Mouse (Mus musculus): ENCODE results near the gene Pigb.
A peak's percentile ranks its signal among the peaks of the same experiment; 100 is the strongest.

The Pigb gene

GRCm38 (mm10) chr9:72991420-72991819, 48.8 kb downstream of the Pigb start:
- Histone ChIP-seq H3K27me3 (ENCODE audit: control insufficient read depth, insufficient read depth, low read length, poor library complexity, severe bottlenecking) (no peaks in the 10 kb centered on the region), H3K36me3 (ENCODE audit: control insufficient read depth, insufficient read depth, low read length, poor library complexity, severe bottlenecking) (no peaks in the 10 kb centered on the region)
- no peak for DNase-seq (ENCODE audit: low read depth, low spot score)

- DNase-seq (ENCODE audit: low read depth, low spot score): no peak
- Histone ChIP-seq H3K36me3 (ENCODE audit: control insufficient read depth, insufficient read depth, low read length, poor library complexity, severe bottlenecking) (no peaks in the 10 kb centered on the region), H3K27me3 (ENCODE audit: control insufficient read depth, insufficient read depth, low read length, poor library complexity, severe bottlenecking) (no peaks in the 10 kb centered on the region)
These were observed 51.5 kb downstream of the Pigb start for GRCm38 (mm10) chr9:72988706-72989105.

- no peaks in the 10 kb centered on the region for H3K36me3 ChIP-seq (ENCODE audit: control insufficient read depth, insufficient read depth, low read length, poor library complexity, severe bottlenecking)
- DNase-seq (ENCODE audit: low read depth, low spot score): no peak
- no peaks in the 10 kb centered on the region for H3K27me3 ChIP-seq (ENCODE audit: control insufficient read depth, insufficient read depth, low read length, poor library complexity, severe bottlenecking)
These were observed 52.5 kb downstream of the Pigb start for GRCm38 (mm10) chr9:72987703-72988102.

GRCm38 (mm10) chr9:72985250-72986220, 54.6 kb downstream of the Pigb start, which contains the start of the genes Ccpg1os and Ccpg1:
Ccpg1os (minus strand) TSS chr9:72985382.
Ccpg1 (plus strand) TSS chr9:72985429.
- no peaks in the 10 kb centered on the region for H3K27me3 ChIP-seq (ENCODE audit: control insufficient read depth, insufficient read depth, low read length, poor library complexity, severe bottlenecking)
- H3K36me3 ChIP-seq (ENCODE audit: control insufficient read depth, insufficient read depth, low read length, poor library complexity, severe bottlenecking): no peaks in the 10 kb centered on the region
- peak; percentile 97 for DNase-seq (ENCODE audit: low read depth, low spot score)

- Histone ChIP-seq H3K36me3 (ENCODE audit: control insufficient read depth, insufficient read depth, low read length, poor library complexity, severe bottlenecking) (no peaks in the 10 kb centered on the region), H3K27me3 (ENCODE audit: control insufficient read depth, insufficient read depth, low read length, poor library complexity, severe bottlenecking) (no peaks in the 10 kb centered on the region)
- peak; percentile 36 for DNase-seq (ENCODE audit: low read depth, low spot score)
These were observed 57.1 kb downstream of the Pigb start for GRCm38 (mm10) chr9:72983066-72983465.

GRCm38 (mm10) chr9:72975242-72975641, 64.9 kb downstream of the Pigb start:
- no peak for DNase-seq (ENCODE audit: low read depth, low spot score)
- Histone ChIP-seq H3K36me3 (ENCODE audit: control insufficient read depth, insufficient read depth, low read length, poor library complexity, severe bottlenecking) (no peaks in the 10 kb centered on the region), H3K27me3 (ENCODE audit: control insufficient read depth, insufficient read depth, low read length, poor library complexity, severe bottlenecking) (no peaks in the 10 kb centered on the region)

GRCm38 (mm10) chr9:72974734-72975133, 65.4 kb downstream of the Pigb start:
- Histone ChIP-seq H3K36me3 (ENCODE audit: control insufficient read depth, insufficient read depth, low read length, poor library complexity, severe bottlenecking) (no peaks in the 10 kb centered on the region), H3K27me3 (ENCODE audit: control insufficient read depth, insufficient read depth, low read length, poor library complexity, severe bottlenecking) (no peaks in the 10 kb centered on the region)
- no peak for DNase-seq (ENCODE audit: low read depth, low spot score)

GRCm38 (mm10) chr9:72972984-72973383, 67.2 kb downstream of the Pigb start:
- no peaks in the 10 kb centered on the region for H3K36me3 ChIP-seq (ENCODE audit: control insufficient read depth, insufficient read depth, low read length, poor library complexity, severe bottlenecking)
- no peak for DNase-seq (ENCODE audit: low read depth, low spot score)
- no peaks in the 10 kb centered on the region for H3K27me3 ChIP-seq (ENCODE audit: control insufficient read depth, insufficient read depth, low read length, poor library complexity, severe bottlenecking)

- H3K36me3 ChIP-seq (ENCODE audit: control insufficient read depth, insufficient read depth, low read length, poor library complexity, severe bottlenecking): no peaks in the 10 kb centered on the region
- no peak for DNase-seq (ENCODE audit: low read depth, low spot score)
- no peaks in the 10 kb centered on the region for H3K27me3 ChIP-seq (ENCODE audit: control insufficient read depth, insufficient read depth, low read length, poor library complexity, severe bottlenecking)
These were observed 67.7 kb downstream of the Pigb start for GRCm38 (mm10) chr9:72972435-72972834.

GRCm38 (mm10) chr9:72969874-72970273, 70.3 kb downstream of the Pigb start:
- peak; percentile 54 for DNase-seq (ENCODE audit: low read depth, low spot score)
- Histone ChIP-seq H3K27me3 (ENCODE audit: control insufficient read depth, insufficient read depth, low read length, poor library complexity, severe bottlenecking) (no peaks in the 10 kb centered on the region), H3K36me3 (ENCODE audit: control insufficient read depth, insufficient read depth, low read length, poor library complexity, severe bottlenecking) (no peaks in the 10 kb centered on the region)

GRCm38 (mm10) chr9:72968349-72969061, 71.7 kb downstream of the Pigb start:
- peak; percentile 78 for DNase-seq (ENCODE audit: low read depth, low spot score)
- H3K27me3 ChIP-seq (ENCODE audit: control insufficient read depth, insufficient read depth, low read length, poor library complexity, severe bottlenecking): no peaks in the 10 kb centered on the region
- H3K36me3 ChIP-seq (ENCODE audit: control insufficient read depth, insufficient read depth, low read length, poor library complexity, severe bottlenecking): no peaks in the 10 kb centered on the region

GRCm38 (mm10) chr9:72961959-72962358, 78.2 kb downstream of the Pigb start:
- Histone ChIP-seq H3K27me3 (ENCODE audit: control insufficient read depth, insufficient read depth, low read length, poor library complexity, severe bottlenecking) (no peaks in the 10 kb centered on the region), H3K36me3 (ENCODE audit: control insufficient read depth, insufficient read depth, low read length, poor library complexity, severe bottlenecking) (no peaks in the 10 kb centered on the region)
- peak; percentile 45 for DNase-seq (ENCODE audit: low read depth, low spot score)

GRCm38 (mm10) chr9:72961346-72961745, 78.8 kb downstream of the Pigb start:
- Histone ChIP-seq H3K36me3 (ENCODE audit: control insufficient read depth, insufficient read depth, low read length, poor library complexity, severe bottlenecking) (no peaks in the 10 kb centered on the region), H3K27me3 (ENCODE audit: control insufficient read depth, insufficient read depth, low read length, poor library complexity, severe bottlenecking) (no peaks in the 10 kb centered on the region)
- DNase-seq (ENCODE audit: low read depth, low spot score): no peak

GRCm38 (mm10) chr9:72958521-72959450, 81.4 kb downstream of the Pigb start, which contains the start of the genes Dyx1c1 and Gm44503:
Dyx1c1 (plus strand) TSS chr9:72958785.
Gm44503 (plus strand) TSS chr9:72958852.
- Histone ChIP-seq H3K27me3 (ENCODE audit: control insufficient read depth, insufficient read depth, low read length, poor library complexity, severe bottlenecking) (no peaks in the 10 kb centered on the region), H3K36me3 (ENCODE audit: control insufficient read depth, insufficient read depth, low read length, poor library complexity, severe bottlenecking) (no peaks in the 10 kb centered on the region)
- DNase-seq (ENCODE audit: low read depth, low spot score): peak; percentile 89
